Mouse (Mus musculus) spleen, adult 18-20 months (tissue): ENCODE measurements around the gene Efna4.

Experiments
- DNase-seq, 2 experiments: peaks; one replicate each; pipeline ENCODE4 v3.0.0; 2022; ENCODE audit warnings: mixed read lengths in 2 of 2

Efna4 gene

GRCm38 (mm10) chr3:89337721-89338578 is at the start of gene Efna4:
Efna4 (minus strand) TSS chr3:89338028.
- DNase-seq: peak in 1 of 2 experiments; percentile 41

- DNase-seq: peak in 1 of 2 experiments; percentile 23
These were observed 48.9 kb upstream of the Efna4 start for GRCm38 (mm10) chr3:89386438-89387420.

DNA sequence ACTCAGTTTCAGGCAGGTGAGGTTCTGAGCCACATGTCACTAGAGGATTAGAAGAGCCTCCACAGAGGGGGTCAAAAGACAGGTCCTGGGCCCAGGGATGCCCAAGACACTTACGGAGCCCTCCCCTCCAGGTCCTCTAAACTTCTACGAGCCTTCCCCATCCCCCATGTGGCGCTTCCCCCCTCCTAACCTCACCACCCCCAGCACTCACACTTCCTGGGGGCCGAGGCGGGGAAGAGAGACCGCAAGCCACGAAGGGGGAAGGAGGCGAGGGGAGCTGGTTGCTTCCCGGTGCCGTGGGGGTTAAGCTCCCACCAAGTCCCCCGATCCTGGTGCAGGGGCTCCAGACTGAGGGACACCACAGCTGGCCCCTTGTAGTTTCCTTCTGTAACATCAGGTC is 47.6 kb upstream of the Efna4 start:
- peak in 1 of 2 experiments; percentile 44 for DNase-seq

DNA sequence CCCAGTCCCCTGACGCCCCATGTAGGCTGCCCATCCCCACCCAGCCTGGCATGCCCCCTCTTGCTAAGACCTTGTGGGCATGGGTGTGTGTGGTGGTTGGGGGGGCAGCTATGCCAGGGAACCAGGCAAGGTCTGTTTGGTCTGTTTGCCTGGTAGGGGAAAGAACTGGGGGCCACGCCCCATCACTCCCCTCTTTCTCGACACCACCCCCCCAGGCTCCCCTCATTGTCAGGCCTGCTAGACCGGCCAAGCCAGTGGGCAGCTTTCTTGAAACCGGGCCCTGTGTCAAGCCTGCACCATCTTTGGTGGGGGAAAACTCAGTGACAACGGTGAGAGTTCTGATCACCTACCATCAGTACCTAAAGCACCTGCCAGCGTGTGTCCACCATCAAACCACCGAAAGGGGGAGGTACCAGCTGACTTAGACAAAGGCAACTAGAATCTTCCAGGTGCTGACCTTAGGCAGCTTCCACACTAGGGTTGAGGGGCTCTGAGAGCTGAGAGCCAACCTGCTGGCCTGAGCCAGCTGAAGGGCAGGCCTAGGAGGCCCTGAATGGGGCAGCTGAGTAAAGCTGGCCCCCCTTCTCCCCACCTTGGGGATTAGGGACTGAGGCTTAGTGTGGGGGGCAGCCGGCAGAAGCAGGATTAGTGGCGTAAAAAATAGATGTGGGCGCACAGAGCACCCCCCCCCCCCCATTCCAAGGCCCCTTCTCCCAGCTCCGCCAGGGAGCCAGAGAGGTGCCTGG is 46.7 kb upstream of the Efna4 start:
- no peak for DNase-seq

- no peak for DNase-seq
These were observed 45.9 kb upstream of the Efna4 start for GRCm38 (mm10) chr3:89383651-89384255.

GRCm38 (mm10) chr3:89382950-89383349 is 45.1 kb upstream of the Efna4 start:
- DNase-seq: no peak

DNA sequence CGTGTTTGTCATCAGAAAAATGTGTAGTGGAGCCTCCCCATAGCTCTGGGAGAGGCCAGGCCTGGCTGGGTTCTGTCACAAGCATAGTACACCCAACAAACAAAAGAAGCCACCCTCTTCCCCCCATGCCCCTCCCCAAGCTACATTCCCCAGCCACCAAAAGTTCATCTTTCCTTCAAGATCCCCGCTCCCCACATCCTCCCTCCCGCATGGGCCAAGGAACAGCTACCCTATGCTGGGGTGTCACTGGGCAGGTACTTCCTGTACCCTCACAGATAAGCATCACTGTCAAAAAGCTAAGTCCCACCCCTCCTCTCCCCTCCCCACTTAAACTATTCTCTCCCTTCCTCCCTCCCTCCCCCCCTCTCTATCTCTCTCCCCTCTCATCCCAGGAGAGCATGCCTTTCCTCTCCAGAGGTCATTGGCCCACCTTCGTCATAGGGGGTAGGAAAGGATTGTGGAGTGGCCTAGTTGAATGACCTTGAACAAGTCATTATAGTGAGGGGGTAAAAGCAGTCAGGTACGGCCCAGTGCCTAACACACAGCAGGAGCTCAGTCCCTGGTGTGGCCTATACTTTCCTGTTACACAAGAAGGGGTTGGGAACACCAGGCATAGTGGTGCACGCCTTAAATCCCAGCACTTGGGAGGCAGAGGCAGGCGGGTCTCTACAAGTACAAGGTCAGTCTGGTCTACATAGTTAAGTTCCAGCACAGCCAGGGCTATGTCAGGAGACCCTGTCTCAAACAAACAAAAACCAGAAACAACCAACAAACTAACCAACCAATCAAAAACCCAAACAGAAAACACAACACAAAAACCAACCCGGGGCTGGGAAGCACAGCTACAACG is 44.4 kb upstream of the Efna4 start:
- DNase-seq: no peak

DNA sequence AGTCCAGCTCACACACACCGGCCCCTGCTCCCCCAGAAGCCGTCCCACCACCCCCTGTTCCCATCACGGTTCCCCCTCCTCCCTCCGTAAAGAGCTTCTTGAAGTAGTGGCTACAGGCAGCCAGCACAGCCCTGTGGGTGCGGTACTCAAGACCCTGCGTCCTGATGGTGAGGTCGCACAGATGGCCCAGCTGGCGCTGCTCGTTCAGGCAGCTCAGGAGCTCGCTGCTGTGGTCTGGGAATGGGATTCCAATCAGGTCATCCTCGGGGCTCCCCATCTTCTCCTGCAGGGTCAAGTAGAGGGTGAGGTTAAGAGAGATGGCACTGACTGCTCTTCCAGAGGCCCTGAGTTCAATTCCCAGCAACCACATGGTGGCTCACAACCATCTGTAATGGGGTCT is 43.4 kb upstream of the Efna4 start:
- no peak for DNase-seq

- DNase-seq: no peak
These were observed 42.9 kb upstream of the Efna4 start for GRCm38 (mm10) chr3:89380711-89381110.

DNA sequence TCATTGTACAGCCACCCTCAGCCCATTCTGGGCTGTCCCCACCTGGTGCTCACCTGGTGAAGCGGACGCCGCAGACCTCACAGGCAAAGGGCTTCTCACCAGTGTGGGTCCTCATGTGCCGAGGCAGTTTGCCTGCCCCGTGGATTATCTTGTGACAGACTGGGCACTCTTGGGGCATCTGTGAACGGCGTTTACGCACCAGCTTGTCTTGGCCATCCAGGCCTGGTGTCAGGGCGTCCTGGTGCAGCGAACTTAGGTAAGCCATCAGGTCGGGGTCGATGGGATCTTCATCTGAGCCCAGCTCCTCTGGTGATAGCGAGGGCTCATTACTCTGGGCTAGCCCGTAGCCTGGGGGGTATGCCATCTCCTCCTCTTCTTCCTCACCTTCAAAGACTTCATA is 42.5 kb upstream of the Efna4 start:
- DNase-seq: no peak

DNA sequence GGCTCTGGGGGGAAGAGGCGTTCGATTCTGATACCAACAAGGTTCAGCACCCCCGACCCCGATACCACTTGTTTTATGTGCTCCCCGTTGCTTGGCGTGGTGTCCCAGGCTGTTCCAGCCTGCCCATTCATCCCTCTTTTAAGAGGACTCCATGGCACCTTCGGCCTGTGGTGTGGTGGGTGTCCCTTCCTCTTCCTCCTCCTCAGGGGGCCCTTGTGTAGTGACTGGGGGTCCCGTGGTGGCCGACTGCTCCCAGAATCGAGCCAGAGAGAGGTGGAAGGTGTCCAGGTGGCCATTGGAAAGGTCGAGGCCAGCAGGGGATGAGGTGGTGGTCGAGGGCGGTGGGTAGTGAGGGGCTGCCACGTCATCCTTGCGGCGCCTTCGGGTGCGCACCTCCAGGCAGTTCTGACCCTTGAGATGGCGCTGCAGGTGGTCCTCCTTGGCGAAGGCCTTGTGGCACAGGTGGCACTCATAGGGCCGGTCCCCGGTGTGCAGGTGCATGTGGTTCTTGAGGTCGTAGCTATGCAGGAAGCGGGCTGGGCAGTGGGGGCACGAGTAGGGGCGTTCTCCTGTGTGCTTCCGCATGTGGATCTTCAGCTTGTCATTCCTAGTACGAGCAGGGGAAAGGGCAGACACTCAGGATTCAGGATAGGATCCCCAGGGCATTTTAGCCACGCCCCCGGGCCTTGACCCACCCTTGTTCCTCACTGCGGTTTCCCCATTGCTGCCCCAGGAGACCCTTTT is 41.7 kb upstream of the Efna4 start:
- peak in 1 of 2 experiments; percentile 42 for DNase-seq

DNA sequence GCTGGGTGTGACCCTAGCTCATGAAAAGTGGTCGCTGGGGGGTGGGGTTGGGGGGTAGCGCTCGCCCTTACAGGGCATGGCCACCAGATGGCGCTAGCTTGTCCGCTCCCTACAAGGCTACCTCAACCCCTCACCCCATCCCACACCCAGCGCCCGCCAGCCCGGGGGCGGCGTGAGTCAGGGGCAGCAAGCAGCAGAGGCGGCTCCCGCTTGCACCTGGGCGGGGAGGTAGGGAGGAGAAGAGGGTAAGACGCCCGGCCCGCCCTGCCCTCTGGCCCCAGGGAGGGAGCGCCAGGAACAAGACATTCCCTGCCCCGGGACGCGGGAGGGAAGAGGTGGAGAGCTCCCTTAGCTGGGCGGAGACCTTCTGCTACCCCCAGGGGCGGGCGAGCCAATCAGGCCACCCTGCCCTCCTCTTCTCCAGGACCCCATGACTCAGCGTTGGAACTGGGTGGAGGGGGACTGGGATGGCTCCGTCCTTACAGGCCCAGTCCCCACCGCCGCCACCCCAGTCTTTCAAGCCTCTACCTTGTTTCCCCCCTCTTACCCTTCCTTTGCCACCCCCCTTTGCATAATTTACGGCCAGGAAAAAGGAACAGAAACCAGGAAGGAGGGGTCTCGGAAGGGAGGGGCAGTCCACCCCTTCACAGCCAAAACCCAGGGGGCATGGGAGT is 40.7 kb upstream of the Efna4 start:
- DNase-seq: peak; percentile 52 to 65

- DNase-seq: no peak
These were observed 40.0 kb upstream of the Efna4 start for GRCm38 (mm10) chr3:89377831-89378230.

DNA sequence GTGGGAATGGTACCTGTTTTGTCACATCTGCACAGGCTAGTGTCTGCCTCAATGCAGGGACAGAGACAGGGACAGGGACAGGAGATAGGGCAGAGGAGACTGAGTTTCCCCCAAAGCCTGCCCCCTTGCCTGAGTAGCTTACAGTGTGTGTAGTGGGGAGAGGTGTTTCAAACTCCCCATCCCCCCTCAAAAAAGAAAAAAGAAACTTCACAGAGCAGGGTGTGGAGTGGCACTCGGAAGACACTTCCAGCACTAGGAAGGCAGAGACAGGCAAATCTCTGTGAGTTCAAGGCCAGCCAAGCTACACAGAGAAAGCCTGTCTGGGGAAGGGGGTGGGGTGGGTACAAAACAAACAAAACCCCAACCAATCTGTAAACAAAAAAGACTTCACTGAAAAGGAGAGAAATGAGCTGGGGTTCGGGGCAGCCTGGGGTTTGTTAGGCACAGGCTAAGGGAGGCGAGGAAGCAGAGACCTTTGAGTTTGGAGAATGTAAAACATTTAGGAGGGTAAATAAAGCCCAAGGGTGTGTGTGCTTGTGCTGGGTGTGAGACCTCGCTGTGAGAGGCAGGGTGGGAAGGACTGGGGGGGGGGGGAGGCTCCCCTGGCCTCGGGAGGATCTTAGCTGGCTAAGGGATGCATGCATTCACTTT is 35.9 kb upstream of the Efna4 start:
- no peak for DNase-seq

GRCm38 (mm10) chr3:89367338-89367737 is 29.5 kb upstream of the Efna4 start:
- no peak for DNase-seq

- no peak for DNase-seq
These were observed 27.9 kb upstream of the Efna4 start for GRCm38 (mm10) chr3:89365486-89366414.

- DNase-seq: no peak
These were observed 27.3 kb upstream of the Efna4 start, which contains the start of gene Dcst1 for GRCm38 (mm10) chr3:89365153-89365485. Dcst1 (minus strand) TSS chr3:89365253.

DNA sequence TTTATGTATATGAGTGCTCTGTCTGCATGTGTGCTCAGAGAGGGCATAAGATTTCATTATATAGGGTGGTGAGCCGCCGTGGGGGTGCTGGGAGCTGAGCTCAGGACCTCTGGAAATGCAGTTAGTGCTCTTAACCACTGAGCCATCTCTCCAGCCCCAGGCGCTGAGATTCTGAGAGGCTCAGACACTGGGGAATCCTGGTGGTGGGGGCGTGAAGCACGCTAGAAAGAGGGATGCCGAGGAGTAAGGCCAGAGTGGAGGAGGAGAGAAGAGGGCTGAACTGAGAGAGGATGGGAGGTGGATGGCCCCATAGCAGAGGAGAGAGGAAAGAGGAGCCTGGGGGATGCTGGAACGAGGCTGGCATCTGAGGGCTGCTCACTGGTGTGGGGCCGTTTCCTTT is 26.8 kb upstream of the Efna4 start:
- DNase-seq: no peak
